Mouse (Mus musculus) layer of hippocampus, postnatal 10 days (tissue): Measurements from ENCODE around the gene Apon. TPM values are rescaled to one million over a fixed set of nuclear protein-coding genes. Genes with fewer than 3 reads are reported as not detected.
"Not testable (repeated sequence)": the region's sequence is repeated elsewhere in the genome, so short reads cannot be mapped to it uniquely, and the experiment has no call there.

Source experiments
- DNase-seq, 2 experiments: peaks; one replicate each; pipeline ENCODE4 v3.0.0; 2021; ENCODE audit warnings: low spot score in 2 of 2
- total RNA-seq, 2 experiments: library from RNA; stranded (reverse); gene quantifications; 2 replicates each; pipeline ENCODE4 v1.2.3; 2021

The Apon gene
- total RNA-seq, 2 experiments from 2014 or later: not detected

DNA sequence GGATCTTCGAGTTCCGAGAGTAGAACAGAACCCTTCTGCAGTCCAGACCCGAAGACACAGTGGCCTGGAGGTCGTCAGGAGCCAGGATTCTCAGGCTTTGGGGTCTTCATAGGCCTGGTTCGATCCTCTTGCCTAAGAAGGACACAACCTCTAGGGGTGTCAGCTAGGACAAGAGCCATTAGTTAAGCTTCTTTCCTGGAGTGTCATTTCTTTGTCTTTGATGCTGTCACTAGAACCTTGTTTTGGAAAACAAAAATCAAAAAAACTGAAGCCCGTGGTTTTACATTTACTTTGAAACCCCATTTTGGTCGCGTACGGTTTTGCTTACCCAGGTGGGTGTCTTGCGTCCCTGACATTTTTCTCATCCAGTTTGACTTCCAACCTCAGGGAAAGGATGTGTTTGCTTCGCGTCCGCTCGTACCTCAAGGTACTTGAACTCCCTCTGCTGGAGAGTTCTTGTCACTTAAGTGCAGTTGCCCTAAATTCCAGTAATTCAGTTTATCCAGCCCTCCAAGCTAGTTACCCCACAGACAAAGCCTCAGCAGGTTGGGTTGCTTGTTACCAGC is 21.4 kb upstream of the Apon start:
- DNase-seq: peak; percentile 33 to 54

DNA sequence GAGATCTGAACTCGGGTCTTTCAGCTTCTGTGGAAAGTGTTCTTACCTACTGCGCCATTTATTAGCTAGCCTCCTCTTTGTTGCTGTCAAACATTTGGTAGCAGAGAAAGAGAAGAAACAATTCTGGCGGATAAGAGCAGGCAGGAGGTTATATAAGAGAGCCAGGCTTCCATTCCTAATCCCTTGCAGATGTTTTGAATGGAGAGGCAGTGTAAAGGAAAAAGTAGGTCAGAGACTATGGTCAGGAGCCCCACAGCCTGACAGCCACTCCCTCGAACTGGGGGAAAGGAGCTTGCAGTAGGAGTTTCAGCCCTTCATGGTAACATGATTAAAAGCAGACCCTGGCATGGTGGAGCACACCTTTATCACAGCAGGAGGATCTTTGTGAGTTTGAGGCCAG is 17.6 kb upstream of the Apon start:
- DNase-seq: no peak

DNA sequence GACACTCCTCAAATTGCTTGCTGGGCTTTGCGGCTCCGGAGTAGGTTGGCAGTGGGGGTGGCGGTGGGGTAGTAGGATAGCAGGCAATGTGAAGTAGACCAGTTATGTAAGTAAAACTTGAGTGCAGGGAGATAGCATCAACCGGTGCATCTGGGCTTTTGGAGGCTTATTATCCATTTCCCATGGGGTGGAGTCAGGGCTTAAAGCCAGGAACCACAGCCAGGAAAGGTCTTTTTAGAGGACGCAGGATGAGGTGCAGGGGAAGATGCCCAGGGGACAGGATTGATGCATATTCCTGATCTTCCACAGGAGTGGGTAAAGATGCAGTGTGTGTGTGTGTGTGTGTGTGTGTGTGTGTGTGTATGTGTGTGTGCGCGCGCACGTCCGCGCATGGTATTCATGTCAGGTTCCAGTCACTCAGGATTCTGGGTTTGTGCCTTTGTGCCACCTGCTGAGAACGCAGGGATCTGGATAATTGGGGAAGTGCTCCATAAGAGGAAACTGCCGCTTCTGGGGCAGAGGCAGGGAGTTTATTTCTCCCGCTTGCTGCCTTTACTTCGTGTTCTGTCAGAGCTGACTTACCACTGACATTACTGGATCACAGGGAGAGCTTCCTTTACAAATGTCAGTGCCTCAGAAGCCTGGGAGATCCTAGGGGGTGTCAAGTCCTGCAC is 16.0 kb upstream of the Apon start:
- no peak for DNase-seq

DNA sequence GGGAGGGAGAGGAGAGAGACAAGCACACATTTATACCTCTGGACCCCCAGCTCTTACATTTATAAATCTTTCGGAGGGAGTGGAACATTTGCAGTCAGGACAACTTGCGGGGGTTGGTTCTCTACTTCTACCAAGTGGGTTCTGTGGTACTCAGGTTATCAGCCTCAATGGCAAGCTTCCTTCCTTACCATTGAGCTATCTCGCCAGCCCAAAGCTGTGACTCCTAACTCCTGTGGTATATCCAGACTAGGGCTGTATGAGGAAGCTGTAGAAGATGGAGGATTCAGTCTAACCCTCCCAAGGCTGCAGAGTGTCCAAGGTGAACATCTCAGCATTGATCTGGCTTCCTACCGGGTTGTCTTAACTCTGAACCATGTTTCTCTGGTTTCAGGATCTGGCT is 14.8 kb upstream of the Apon start:
- no peak for DNase-seq

DNA sequence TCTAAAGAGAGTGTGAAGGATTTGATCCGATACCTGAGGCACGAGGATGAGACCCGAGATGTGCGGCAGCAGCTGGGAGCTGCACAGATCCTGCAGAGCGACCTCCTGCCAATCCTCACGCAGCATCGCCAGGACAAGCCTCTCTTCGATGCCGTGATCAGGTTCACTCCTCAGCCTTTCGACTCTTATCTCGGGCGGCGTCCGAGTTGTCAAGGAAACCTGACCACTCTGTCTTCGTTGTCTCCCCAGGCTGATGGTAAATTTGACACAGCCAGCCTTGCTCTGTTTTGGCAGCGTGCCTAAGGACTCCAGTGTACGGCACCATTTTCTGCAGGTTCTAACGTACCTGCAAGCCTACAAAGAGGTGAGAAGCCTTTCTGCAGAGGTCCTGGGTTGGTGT is 13.8 kb upstream of the Apon start:
- no peak for DNase-seq

DNA sequence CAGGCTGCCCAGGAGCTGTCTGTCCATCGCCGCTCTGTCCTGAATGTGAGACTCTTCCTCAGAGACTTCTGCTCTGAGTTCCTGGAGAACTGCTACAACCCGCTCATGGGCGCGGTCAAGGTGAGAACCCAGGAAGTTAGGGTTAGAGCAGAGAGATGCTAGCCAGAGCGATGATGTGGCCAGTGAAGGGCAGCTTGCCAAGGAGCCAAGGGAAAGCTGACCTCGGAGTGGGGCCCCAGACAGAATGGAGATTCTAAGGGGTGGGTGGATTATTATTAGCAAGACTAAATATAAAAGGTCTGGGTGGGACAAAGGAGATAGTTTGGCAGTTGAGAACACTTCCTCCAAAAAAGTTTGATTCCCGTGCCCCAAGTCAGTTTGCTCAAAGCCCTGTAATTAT is 10.6 kb upstream of the Apon start:
- no peak for DNase-seq

DNA sequence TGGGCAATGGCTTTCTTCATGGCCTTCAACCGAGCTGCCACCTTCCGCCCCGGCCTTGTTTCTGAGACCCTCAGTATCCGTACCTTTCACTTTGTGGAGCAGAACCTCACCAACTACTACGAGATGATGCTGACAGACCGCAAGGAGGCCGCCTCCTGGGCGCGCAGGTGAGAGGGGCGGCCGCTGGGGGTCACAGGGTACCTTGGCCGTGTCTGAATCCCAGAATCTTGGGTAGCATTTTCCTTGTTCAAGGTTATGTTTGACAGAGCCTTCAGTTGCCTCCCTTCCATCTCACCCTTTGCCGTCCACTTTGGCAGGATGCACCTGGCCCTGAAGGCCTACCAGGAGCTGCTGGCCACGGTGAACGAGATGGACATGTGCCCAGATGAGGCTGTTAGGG is 9.8 kb upstream of the Apon start:
- DNase-seq: no peak

DNA sequence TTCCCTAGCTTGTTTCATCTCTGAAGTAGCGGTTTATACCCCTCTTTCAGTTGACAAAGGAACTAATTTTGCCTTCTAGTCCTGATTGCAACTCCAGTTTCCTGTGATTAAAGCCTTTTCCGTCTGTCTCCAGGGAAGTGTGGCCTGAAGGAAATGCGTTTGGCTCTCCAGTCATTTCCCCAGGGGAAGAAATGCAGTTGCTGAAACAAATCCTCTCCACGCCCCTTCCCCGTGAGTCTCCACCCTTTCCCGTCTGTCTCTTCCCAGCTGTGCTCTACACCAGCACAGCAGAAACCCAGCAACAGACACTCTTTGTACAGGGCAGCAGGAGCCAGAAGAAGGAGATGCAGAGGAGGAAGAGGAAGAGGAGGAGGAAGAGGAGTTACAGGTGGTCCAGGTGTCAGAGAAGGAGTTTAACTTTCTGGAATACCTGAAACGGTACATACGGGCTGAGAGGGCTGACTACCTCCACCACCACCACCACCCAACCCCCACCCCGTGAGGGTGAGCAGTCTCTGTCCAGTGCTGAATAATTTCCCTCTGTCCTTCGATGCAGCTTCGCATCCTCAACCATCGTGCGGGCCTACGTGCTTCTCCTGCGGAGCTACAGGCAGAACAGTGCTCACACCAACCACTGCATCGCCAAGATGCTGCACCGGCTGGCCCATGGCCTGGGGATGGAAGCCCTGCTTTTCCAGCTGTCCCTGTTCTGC is 6.7 kb upstream of the Apon start:
- DNase-seq: no peak

DNA sequence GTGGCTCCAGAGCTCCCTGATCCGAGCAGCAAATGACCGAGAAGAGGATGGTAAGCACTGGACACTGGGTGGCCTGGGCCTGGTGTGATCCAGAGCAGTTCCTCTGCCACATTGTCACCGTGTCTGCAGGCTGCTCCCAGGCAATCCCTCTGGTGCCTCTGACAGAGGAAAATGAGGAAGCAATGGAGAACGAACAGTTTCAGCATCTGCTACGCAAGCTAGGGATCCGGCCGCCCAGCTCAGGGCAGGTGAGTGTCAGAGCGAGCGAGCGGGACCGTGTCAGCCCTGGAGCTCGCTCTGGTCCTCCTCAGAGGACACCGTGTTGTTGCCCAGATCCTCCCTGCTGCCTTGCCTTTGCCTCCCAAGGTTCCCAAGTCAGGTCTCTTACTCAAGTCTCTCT is 3.3 kb upstream of the Apon start:
- DNase-seq: no peak

DNA sequence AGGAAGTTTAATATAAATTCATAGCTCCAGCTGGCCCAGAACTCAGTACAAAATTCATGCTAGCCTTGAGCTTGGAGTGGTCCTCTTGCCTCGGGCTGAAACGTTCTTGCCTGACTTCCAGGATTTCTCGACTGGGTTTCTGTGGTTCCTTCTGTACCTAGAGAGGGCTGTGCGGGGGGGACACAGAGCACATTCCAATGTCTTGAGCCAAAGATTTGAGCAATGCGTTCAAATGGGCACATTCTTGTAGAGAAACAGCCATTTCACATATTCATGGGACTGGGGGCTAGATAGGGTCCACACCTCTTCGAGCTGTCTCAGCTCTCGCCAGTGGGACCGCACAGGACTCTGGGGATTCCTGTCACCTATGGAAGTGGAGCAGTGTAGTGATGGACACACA is 2.0 kb downstream of the Apon start:
- no peak for DNase-seq

DNA sequence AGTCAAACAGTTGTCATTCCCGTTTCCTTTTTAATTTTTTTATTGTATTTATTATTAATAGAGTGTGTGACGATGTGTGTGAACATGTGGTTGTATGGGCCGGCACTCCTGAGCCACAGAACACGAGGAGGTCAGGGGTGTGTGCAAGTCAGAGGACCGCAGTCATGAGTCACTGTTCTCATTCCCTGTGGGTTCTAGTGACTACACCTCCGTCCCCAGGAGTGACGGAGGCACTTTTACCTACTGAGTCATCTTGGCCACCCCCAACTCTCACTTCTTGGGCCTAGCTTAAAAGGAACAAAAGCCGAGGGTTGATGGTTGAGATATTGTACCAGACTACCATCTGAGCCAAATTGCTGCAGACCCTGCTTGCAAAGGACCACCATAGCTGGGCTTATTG is 2.4 kb downstream of the Apon start:
- DNase-seq: no peak

DNA sequence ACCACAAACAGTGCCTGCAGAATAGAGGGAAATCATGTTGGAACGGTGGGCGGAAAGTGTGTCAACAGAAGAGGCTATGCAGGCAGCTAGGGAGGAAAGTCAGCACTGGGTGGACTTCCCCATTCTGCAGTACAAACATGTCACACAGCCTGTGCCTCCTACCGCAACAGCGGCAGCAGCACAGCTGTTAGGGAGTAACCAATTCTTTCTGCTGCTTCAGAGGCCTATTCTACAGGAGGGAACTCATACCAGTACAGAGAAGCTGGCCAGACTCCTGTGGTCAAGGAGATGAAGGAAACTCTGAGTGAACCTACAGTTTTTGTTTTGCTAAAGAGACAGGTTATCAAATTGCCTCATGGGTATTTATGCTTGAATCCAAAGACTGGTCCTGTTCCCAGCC is 5.1 kb downstream of the Apon start:
- DNase-seq: no peak

DNA sequence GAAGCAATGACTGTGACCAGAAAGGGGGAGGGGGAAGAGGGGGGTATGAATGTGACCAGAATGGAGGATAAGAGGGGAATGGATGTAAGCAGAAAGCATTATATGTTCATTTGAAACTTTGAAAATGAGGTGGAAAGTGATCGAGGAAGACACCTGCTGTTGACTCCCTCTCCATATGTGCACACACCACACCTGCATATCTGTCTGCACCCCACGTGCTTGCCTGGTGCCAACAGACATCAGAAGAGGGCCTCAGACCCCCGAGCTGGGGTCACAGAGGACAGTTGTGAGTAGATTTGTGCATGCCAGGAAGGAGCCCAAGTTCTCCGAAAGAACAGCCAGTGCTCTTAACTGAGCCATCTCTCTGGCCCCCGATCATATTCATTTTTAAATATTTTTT is 6.0 kb downstream of the Apon start:
- no peak for DNase-seq

DNA sequence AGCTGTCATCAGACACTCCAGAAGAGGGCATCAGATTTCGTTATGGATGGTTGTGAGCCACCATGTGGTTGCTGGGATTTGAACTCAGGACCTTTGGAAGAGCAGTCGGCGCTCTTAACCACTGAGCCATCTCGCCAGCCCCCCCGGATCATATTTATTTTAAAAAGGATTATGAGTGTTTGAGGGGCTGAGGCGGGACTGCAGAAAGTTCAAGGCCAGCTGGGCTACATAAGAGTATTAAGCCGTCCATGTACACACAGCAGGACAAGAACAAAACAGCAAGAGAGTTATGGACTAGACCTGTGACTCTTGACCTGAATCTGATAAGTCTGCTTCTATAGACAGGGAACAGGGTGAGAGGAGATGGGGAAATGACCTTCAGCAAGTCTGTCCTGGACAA is 6.5 kb downstream of the Apon start:
- DNase-seq: not testable (repeated sequence)

DNA sequence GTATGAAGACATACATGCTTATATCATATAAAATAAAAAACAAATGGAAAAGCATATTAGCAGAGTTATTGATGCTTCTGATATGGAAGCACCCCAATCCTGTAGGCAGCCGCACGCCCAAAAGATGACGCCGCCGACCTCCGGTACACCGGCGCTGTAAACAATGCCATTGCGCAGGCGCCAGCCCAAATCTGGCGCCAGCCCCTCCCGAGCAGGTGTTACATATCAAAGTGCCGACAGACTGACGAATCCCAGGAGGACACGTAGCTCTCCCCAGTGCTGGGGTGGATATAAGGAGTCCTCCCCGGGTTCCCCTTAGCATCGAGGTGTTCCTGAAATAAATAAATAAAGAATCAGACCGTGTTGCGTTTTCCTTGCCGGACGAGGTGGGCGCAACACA is 8.4 kb downstream of the Apon start:
- no peak for DNase-seq

DNA sequence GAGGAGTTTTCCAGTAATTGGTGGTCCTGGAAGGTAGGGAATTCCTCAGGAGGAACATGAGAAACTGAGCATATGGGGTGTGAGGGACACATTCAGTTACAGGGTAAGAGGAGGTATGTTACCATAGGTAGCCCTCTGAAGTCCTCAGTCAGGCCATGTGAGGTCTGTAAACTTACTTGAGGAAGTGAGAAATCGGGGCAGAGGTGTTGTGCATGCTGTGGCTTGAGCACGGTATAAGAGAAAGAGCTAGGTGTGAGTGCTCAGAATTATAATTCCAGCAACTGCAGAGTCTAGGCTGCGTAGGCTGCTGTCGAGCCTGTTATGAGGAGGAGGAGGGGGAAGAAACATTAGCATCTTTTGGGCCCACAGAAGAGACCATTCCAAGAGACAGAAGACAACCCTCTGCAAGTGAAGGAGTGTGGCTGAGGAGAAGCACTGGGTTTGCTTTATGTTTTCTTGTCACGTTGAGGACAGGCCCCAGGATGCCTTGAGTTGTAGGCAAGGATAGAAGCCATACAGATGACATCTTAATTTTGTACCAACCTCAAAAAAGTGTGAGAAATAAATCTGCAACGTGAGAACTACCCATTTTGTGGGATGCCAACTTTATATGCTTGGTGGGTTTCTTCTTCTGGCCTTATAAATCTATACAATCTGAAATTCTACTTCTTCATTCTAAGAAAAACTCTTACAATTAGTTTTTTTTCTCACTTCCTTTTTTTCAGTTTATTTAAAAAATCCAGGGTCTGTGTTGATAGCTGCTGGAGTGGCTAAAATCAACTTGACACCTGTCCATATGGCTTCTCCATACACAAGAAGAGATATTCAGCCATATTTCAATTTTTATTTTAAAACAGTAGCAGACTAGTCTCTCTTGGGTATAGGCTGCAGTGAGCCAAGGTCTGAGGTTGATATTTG is 9.8 kb downstream of the Apon start:
- DNase-seq: no peak

DNA sequence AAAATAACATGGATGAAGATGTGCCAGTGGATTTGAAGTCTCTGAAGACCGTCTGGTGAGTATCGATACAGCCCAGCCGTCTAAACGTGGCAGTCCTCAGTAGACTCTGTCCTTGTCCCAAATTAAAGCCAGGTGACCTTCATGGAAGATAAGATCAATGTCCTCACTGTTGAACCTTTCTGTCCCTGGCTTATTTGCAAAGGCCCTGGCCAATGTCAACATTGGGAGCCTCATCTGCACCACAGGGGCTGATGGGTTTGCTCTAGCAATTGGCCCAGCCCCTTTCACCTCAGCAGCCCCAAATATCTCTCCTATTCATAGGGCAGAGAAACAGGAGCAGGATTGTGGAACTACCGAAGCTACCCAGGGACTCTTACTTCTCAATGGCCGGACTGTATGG is 14.5 kb downstream of the Apon start, which contains the start of gene Apof:
TSS of gene Apof (plus strand) at position 301 of the 400 bp plus-strand sequence.
- DNase-seq: no peak

DNA sequence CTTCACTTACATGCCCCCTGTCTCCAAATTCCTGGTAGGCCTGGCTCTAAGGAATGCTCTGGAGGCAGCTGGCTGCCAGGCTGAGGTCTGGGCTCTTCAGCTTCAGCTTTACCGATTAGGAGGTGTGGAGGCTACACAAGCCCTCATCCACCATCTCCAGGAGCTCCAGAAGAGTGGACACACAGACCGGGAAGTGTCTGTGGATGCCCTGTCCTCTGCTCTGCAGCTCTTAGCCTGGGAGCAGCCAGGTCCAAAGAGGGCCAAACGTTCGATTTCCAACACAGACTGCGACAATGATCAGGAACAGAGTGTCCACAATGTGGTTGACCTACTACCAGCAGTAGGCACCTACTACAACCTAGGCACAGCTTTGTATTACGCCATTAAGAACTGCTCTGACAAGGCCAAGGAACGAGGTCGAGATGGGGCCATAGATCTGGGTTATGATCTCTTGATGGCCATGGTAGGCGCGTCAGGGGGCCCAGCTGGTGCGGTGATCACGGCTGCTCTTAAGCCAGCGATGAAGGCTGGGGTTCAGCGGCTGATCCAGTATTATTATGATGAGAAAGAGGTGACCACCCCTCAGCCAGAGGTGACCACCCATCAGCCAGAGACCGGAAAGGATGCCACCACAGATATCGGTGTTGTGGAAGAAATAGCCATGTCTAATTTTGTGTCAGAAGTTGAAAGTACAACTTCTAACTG is 15.5 kb downstream of the Apon start:
- DNase-seq: no peak

DNA sequence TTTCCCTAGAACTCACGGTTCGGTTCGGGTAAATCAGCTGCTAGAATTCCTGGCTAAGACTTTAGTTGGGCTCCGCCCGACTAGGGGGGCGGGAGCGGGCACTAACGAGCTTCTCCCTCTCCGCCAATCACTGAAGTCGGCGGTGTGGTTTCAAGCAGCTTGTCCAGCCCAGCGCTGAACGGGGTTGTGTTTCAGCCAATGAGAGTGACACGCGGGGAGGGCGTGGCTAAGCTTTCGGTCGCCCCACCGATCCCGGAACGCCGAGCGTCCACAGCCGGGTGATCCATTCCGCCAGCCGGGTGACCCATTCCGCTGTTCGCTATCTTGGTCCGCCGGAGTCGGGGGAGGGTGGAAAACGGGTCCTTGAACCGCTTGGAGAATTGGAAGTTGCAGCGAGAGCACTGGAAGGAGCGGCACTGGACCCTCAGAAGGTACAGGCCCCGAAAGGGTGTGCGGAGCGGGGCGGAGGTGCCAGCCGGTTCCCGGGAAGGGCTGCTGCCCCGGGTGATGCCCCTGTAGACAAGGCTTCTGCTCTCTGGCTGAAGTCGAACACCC is 16.5 kb downstream of the Apon start, which contains the start of gene Stat2:
TSS of gene Stat2 (plus strand) at position 273 of the 555 bp plus-strand sequence.
- peak; percentile 94 to 96 for DNase-seq

DNA sequence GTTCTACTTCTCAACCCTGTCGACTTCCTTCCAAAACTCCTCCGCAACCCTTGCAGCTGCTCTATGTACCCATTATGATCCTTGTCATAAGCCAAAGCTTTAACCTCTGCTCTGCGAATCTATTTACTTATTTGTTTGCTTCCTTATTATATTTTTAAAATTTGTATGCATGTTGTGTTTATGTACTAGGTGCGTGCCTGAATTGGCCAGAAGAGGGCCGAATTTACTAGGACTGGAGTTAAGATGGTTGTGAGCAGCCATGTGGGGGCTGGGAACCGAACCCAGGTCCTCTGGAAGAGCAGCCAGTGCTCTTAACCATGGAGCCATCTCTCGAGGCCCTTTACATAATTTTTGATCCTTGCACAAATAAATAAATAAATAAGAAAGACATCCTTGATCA is 17.0 kb downstream of the Apon start:
- no peak for DNase-seq

DNA sequence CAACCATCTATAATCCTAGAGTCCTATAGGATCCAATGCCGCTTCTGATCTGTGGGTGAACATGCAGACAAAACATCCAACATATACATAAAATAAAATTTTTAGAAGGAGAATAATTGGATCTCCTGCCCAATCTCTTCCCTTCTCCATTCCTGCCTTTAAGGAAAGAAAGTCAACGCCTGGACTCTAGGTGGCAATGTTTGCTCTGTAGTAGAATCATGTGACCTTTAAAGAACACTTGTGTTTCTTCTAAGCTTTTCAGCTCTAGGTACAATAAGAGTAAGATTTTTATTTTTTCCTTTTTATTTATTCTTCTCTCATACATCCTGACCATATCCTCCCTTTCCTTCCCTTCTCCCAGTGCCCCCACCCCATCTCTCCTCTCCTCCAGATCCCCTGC is 18.0 kb downstream of the Apon start:
- no peak for DNase-seq
